Mouse (Mus musculus) left cerebral cortex, adult 9 months (tissue): ENCODE results near the gene Ascc1.
A peak's percentile ranks its signal among the peaks of the same experiment; 100 is the strongest.

Experiments
- DNase-seq, 2 experiments: peaks; one replicate each; pipeline ENCODE4 v3.0.0; 2022; ENCODE audit warnings: low spot score in 2 of 2

The Ascc1 gene

GRCm38 (mm10) chr10:60002673-60003212 lies at the start of gene Ascc1, which contains the start of gene Anapc16:
Gene Ascc1, plus strand, starts transcription at chr10:60002805.
Gene Anapc16, minus strand, starts transcription at chr10:60003135.
- DNase-seq, result peak; percentile 90 to 95

GRCm38 (mm10) chr10:59953564-59954039 lies 49.0 kb upstream of the Ascc1 start:
- peak in 1 of 2 experiments; percentile 26 for DNase-seq

GRCm38 (mm10) chr10:59956681-59957080 lies 45.9 kb upstream of the Ascc1 start:
- DNase-seq, result peak in 1 of 2 experiments; percentile 41

GRCm38 (mm10) chr10:59957171-59958149 lies 45.1 kb upstream of the Ascc1 start:
- DNase-seq, result peak in 1 of 2 experiments; percentile 65

DNA sequence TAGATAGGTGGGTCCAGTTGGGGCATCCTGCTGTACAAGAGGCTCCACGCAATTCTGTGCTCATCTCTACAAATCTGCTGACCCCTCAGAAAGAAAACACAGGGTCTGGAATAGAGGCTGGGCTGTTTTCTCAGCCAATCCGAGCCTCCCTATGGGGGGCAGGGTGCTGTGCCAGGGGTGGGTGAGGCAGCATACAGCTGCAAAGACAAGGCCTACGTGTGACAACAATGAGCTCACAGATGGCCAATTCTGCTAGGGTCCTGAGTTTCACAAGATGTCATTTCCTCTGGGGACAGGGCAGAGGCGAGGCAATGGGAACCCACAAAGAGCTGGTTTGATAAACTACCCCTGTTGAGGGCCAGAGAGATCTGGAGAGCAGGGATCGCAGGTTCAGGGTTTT lies 44.1 kb upstream of the Ascc1 start:
- peak in 1 of 2 experiments; percentile 62 for DNase-seq

DNA sequence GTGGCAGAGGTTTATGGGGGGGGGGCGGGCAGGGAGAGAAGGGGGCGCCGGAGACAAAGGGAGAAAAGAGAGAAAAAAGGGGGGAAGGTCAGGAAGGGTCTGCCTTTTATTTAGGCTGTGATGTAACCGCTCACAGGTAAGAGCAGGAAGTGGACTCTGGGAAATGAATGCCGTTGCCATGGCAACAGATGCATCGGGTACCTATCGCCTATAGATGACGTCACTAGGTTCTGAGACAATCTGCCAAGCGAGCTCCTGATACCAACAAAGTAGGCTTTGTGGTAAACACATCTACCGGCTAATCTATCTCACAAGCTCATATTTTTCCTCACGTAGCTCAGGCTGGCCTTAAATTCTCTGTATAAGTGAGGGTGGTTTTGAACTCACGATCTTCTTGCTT lies 43.1 kb upstream of the Ascc1 start:
- DNase-seq, result no peak

DNA sequence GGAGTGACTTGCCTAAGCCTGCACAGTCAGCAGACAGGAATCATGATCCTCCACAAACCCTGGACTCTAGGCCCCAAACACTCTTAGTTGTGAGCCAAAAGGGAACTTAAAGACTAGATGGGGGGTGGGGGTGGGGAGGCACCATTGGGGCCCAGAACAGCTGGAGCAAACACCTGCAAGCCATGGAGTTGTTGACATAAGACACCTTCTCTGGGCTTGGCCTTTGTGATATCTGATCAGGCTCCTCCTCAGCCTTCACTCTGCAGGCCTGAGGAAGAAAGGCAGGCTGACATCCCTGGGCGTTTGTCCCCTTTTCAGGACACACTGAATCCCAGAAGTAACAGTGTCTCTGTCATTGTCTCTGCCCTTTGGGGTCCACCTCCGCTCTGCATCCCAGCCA lies 39.0 kb upstream of the Ascc1 start:
- no peak for DNase-seq

DNA sequence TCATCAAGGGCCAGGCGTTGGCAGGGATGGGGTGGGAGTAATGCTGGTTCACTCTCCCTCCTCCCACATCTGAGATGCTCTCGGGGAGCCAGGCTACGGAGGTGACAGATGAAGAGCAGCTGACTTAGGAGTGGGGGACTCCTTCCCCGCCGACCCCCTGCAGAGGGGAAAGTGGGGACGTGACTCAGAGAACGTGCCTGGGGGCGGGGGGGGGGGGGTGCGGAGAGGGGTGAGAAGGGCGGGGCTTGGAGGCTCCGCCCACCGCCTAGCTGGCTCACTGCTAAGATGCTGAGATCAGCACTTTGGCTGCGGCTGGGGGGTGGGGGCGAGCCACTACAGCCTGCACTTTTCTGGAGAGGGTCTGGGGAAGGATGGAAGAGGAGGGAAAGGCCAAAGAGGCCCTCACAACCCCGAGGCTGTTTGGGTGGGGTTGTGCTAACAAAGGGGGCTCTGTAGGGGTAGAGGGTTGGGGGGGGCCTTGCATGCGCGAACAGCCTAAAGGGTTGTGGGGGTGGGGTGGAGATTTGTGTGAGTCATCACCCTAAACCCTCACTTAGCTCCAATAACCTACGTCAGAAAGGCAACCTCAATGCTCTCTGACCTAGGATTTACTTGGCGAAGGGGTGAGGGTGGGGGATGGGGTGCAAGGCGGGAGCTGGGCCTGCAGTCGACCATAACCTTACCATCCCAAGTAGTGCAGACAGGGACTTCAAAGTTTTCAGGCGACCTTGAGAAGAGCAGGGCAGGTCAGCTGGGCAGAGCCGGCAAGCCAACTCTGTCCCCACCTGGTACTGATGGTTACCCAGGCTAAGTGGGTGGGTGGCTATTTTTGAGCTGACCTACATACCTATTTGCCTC lies 37.9 kb upstream of the Ascc1 start:
- DNase-seq, result no peak

DNA sequence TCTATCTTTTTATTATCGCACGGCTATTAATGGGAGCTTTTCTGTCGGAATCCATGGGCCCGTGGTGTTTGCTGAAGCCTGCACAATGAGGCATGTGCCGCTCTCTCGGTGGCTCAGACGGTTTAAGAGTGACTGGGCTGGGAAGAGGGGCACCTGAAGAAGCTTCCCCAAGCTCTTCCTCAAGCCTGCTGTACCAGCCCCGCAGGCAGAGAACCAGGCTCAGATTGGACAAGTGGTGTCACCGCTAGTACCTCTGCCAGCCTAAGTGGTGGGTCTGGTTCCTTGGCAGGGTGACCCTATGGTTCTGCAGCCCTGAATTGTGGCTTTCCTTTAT lies 37.3 kb upstream of the Ascc1 start:
- no peak for DNase-seq

- DNase-seq, result no peak
These were observed 36.8 kb upstream of the Ascc1 start for GRCm38 (mm10) chr10:59965788-59966187.

DNA sequence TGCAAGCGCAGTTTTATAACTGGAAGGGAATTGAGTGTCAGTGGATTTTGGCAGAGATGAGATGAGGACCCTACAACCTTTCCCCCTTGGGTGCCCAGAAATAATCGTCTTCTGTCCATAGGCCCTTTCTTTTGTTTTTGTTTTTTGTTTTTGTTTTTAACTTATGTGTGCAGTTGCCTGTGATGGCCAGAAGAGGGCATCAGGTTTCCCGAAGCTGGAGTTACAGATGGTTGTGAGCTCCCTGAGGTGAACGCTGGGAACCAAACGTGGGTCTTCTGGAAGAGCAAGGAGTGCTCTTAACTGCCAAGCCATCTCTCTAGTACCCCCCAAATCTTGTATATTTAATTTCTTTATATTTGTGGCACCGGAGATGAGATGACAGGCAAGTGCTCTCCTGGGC lies 35.9 kb upstream of the Ascc1 start:
- DNase-seq, result no peak

DNA sequence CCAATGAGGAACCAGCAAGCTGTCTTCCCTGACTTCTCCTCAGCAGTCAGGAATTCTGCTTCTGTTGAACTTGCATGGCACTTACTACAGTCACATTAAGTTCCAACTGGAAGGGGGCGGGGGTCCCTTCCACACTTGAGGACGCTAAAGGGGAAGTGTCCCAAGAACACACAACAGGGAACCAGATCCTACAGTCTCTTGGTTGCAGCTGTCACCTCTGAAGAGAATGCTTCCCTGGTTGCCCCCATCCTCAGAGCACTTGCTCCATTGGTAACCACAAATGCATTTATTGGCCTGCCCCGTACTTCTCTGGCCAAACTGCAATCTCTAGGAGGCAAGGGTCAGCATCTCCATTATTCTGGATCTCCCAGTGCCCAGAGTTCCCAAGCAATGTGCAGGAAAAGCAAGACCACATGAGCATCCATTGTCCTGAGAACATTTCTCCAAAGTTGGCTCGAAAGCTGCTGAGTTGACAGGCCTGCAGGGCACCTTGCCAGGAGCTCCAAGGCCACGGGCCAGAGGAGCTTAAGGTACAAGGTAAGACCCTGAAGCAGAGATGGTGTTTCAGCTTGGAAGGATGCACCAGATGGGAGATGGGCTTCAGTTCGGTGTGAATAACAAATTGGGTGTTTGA lies 35.2 kb upstream of the Ascc1 start:
- DNase-seq, result no peak

- DNase-seq, result peak in 1 of 2 experiments; percentile 75
These were observed 32.7 kb upstream of the Ascc1 start for GRCm38 (mm10) chr10:59969821-59970449.

DNA sequence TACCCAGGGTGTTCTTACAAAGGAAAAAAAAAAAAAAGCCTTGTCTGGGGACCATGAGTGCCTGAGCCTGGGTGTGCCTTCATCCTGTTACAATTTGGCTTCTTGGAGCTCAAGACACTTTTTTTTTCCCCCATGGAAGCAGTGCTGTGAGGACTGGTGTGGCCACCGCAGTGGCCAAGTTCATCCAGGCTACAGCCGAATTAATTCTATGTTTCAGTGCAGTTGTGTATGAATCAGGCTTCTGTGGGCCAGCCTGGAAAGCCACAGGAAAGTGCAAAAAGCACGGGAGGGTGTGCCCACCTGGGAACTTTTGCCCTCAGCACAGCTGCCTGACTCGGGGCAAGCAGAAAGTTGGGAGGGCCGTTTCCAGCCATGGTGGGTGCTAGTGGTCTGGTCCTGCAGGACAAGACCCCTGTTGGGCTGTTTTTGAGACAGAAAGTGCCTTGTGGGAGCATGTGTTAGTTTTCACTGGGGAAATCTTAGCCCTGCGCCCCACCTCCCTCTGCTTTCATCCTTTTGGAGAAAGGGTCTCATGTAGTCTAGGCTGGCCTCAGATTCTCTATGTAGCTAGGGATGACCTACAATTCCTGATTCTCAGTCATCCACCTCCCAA lies 32.0 kb upstream of the Ascc1 start:
- no peak for DNase-seq

DNA sequence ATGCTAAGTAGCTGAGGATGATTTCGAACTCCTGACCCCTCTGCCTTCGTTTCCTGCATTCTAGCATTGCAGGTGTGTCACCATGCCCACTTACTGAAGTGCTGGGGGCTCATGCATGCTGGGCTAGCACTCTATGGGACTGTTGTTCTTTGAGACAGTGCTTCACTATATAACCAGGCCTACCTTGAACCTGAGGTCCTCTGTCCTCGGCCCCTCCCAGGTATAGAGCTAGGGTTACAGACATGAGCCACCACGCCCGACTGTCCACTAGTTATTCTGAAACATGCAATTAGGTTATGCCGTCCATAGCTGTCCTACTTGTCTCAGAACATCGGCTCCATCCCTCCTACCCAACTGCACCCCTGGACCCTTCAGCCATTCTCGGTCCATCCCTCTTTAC lies 30.8 kb upstream of the Ascc1 start:
- no peak for DNase-seq

DNA sequence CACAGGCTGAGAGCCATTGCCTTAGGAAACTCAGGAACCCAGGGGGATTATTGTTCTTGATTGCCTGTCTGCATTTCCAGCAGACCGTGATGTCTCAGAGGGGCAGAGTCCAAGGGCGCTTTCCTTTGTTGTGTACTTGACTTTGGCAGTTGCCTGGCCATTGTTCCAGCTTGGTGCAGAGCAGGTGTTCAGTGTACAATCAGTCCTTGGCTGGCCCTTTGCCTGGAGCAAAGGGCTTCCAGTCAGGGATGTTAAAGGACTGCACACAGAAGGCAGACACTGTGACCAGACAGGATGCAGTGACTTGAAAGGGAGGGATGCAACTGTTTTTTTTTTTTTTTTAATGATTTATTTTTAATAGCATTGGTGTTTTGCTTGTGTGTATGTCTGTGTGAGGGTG lies 30.1 kb upstream of the Ascc1 start:
- DNase-seq, result no peak

DNA sequence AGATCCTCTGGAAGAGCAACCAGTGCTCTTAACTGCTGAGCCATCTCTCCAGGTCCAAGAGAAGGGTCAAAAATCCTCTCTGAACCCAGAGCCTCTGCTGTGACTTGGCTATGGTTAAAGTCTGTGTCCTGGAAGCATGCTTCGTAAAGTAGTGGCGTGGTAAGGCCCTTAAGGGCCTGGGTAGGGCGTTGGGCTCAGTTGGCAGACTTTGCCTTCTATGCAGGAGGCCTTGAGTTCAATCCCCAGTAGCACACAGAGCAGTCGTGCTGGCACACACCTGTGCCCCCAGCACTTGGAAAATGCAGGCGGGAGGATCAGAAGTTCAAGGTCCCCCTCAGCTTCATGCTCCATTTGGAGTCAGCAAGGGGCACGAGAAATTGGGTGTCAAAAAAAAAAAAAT lies 29.6 kb upstream of the Ascc1 start:
- no peak for DNase-seq

DNA sequence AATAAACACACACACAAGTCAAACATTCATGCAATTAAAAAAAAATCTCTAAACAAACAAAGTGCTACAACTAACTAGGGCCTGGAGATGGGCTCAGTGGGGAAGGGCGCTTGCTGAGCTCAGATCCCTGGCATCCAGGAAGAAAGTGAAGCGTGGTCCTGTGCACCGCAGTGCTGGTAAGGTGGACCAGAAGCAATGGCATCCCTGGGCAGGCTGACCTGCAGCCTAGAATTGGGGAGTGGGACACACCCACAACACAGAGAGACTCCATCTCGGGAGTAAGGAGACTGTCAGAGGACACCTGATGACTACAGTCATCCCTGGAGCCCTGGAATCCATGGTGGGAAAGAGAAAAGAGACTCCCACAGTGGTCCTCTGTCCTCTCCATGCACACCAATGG lies 29.2 kb upstream of the Ascc1 start:
- no peak for DNase-seq

DNA sequence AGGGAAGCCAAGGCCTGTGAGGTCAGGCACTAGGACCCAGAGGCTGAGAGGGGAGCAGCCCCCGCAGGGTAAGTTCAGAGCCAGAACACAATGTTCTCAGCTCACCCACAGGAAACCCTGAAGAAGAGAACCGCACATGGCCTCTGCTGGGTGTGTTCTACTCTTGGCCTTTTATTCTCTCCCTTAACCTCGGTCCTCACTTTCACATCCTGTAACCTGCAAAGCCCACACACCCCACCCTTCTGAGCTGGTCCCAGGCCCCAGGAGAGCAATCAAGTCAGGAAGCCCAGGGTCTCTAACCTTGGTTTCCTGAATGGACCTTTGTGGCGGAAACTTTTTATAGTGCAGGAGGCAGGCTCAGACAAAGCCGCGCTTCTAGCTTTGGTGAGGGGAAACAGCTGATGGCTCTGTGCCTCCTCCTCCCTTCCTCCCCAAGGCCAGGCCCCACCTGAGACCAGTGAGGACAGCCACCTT lies 28.4 kb upstream of the Ascc1 start:
- DNase-seq, result peak in 1 of 2 experiments; percentile 58

- DNase-seq, result no peak
These were observed 27.8 kb upstream of the Ascc1 start for GRCm38 (mm10) chr10:59974786-59975185.

GRCm38 (mm10) chr10:59977141-59977540 lies 25.5 kb upstream of the Ascc1 start:
- DNase-seq, result no peak
